Mouse (Mus musculus) cerebellum, adult 11-12 months (tissue): Measurements from ENCODE around the gene Psme2.

Experiments
- DNase-seq: peaks from one replicate; pipeline ENCODE4 v3.0.0; 2022

Psme2 gene

GRCm38 (mm10) chr14:55561860-55562259, 29.1 kb downstream of the Psme2 start:
- peak; percentile 45 for DNase-seq

- peak; percentile 99 for DNase-seq
These were observed 30.5 kb downstream of the Psme2 start, which contains the start of gene A730061H03Rik for GRCm38 (mm10) chr14:55560202-55561073. Gene A730061H03Rik, minus strand, starts transcription at chr14:55560406.

- peak; percentile 94 for DNase-seq
These were observed 31.1 kb downstream of the Psme2 start, which contains the start of gene Dcaf11 for GRCm38 (mm10) chr14:55559799-55560201. Gene Dcaf11, plus strand, starts transcription at chr14:55560006.

GRCm38 (mm10) chr14:55558740-55559448, 32.0 kb downstream of the Psme2 start:
- DNase-seq: no peak

- no peak for DNase-seq
These were observed 33.3 kb downstream of the Psme2 start for GRCm38 (mm10) chr14:55557587-55557986.

GRCm38 (mm10) chr14:55557003-55557402, 33.9 kb downstream of the Psme2 start:
- peak; percentile 69 for DNase-seq

- no peak for DNase-seq
These were observed 35.1 kb downstream of the Psme2 start for GRCm38 (mm10) chr14:55555788-55556187.

- DNase-seq: no peak
These were observed 36.3 kb downstream of the Psme2 start for GRCm38 (mm10) chr14:55554635-55555034.

GRCm38 (mm10) chr14:55551794-55552193, 39.1 kb downstream of the Psme2 start:
- no peak for DNase-seq

GRCm38 (mm10) chr14:55551347-55551746, 39.6 kb downstream of the Psme2 start:
- DNase-seq: no peak

- no peak for DNase-seq
These were observed 40.7 kb downstream of the Psme2 start for GRCm38 (mm10) chr14:55550191-55550590.

GRCm38 (mm10) chr14:55544334-55544733, 46.6 kb downstream of the Psme2 start:
- DNase-seq: peak; percentile 52

- no peak for DNase-seq
These were observed 48.6 kb downstream of the Psme2 start for GRCm38 (mm10) chr14:55542268-55542667.

- peak; percentile 86 for DNase-seq
These were observed 50.1 kb downstream of the Psme2 start for GRCm38 (mm10) chr14:55540787-55541321.

GRCm38 (mm10) chr14:55540067-55540786, 50.7 kb downstream of the Psme2 start, which contains the start of gene Pck2:
Gene Pck2, plus strand, starts transcription at chr14:55540266.
- DNase-seq: peak; percentile 90
